Mouse (Mus musculus): Measurements from ENCODE around the gene 9230112D13Rik.

9230112D13Rik gene

DNA sequence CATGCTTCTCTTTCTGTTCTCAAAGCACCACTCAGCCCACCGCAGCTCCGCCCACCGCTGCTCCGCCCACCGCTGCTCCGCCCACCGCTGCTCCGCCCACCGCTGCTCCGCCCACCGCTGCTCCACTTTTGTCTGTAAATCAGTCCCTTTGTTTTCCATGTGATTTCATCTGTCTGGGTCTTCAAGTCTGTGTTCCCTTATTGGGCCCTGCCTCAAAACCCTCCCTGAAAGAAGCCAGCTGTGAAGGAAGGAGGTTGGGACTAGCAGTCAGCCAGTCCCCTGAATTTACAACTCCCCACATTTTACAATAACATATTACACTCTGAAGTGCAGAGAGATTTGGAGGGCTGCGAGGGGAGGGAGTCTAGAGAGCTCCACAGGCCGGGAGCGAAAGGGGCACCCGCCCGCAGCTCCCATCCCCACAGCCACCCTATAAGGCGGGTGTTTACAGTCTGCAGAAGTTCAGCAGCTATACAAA lies 18.1 kb upstream of the 9230112D13Rik start:
- DNase-seq (ENCODE audit: low read depth): no peak

DNA sequence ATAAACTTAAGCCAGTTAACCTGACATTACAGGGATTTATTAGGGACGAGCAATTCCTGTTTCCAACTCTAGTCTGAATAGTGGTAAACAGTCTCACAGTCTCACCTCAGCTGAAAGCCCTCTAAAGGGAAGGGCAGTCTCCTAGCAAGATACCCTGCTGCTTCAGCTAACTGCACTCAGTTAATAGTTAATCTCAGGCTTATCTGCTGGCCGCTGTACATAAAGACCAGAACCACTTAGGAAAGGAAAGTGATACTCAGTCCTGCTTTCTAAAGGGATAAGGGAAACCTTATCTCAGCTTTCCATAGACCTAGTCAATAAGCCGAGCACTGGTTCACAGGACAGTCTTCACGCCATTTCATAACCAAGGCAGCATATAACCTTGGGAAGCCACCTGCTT lies 13.3 kb upstream of the 9230112D13Rik start:
- no peak for DNase-seq (ENCODE audit: low read depth)

- DNase-seq (ENCODE audit: low read depth): no peak
Measured at GRCm38 (mm10) chr14:34533537-34533936, 10.9 kb upstream of the 9230112D13Rik start.

- DNase-seq (ENCODE audit: low read depth): no peak
Measured at GRCm38 (mm10) chr14:34532536-34532935, 9.9 kb upstream of the 9230112D13Rik start.

GRCm38 (mm10) chr14:34528804-34529203 lies 6.2 kb upstream of the 9230112D13Rik start:
- DNase-seq (ENCODE audit: low read depth): no peak

DNA sequence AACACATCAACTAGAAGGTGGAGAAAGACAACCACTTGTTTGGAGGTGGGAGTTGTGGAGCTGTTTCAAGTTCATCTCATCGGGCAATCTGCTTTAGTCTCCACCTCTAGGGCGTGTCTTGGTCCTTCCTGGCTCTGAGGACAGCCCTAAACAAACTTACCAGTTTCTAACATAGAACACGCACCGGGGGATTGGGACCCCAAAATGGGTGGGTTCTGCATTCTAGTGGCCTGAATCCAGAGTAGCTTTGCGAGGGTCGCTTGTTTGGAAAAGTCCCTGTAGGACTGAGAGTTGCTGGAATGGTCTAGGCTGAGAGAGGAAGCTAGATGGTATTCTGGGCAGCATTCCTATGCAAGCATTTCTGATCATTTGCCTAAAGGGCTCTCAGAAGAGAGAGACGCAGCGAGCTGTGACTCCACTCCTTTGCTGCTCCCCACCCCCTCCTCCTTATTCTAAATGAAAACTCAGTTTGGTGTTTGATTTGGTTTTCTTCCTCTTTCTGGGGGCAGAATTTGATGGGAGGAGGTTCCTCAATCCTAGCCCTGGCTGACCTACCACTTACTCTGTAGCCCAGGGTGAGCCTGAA lies 4.5 kb downstream of the 9230112D13Rik start:
- no peak for DNase-seq (ENCODE audit: low read depth)

DNA sequence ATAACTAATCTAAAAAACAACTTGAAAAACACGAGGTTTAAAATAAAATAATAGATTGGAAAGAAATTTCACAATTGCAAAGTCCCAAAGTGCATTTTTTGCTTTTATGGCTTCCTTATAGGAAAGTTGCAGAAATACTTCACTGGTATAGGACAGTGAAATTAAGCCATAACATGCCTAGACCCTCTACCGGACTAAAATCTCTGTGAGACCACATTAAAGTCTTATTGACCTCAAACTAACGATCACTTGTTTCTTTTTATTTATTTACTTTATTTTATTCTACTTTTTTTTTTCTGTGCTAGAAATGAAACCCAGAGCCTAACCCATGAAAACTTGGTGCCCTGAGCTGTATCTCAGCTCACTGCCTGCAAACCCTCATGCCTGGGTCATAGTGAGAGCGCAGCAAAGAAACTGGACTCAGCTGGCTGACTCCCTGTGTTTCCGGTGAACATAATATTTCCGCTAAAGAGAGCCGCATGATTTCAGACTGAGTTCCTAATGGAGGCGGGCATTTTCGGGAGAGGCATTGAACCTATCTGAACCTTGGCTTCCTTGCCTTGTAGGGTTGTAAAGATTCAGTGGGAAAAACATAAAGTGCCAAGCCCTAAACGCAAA lies 5.5 kb downstream of the 9230112D13Rik start:
- DNase-seq (ENCODE audit: low read depth): no peak

GRCm38 (mm10) chr14:34515860-34516259 lies 6.7 kb downstream of the 9230112D13Rik start:
- DNase-seq (ENCODE audit: low read depth): no peak

DNA sequence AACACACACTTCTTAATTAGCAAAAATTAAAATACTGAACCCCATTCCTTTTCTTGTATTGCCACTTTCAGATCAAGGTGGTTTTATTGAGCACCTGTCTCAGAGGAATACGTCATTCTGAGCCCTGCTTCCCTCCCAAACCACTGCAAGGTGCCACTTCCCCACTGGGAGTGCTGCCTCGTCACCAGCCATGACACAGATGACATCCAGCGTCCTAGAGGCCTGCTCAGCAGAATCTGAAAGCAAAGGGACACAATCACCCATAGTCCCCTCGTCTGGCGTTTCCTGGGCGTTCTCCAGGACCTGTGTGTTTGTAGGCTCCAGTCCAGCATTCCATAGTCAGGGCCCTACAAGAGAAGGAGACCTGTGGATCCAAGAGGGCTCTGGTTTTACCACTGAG lies 8.5 kb downstream of the 9230112D13Rik start:
- no peak for DNase-seq (ENCODE audit: low read depth)

DNA sequence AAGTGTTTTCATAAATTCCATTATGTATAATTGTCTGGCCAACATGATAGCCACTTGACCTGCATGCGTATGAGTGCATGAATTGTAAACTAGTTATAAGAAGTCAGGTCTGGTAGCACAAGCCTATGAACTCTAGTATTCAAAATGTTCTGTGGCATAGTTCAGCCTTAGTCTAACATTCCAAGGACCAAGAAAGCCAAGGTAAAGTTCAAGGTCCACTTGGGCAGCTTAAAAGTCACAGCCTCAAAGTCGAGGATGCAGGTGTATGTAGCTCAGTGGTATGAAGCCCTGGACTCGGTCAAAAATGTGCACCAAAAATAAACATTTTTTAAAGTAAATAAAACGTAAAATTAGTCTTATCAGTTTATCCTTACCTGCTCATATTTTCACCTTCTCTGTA lies 10.0 kb downstream of the 9230112D13Rik start:
- no peak for DNase-seq (ENCODE audit: low read depth)

GRCm38 (mm10) chr14:34511901-34512300 lies 10.7 kb downstream of the 9230112D13Rik start:
- DNase-seq (ENCODE audit: low read depth): no peak

GRCm38 (mm10) chr14:34508842-34509439 lies 13.7 kb downstream of the 9230112D13Rik start:
- no peak for DNase-seq (ENCODE audit: low read depth)

GRCm38 (mm10) chr14:34508187-34508840 lies 14.3 kb downstream of the 9230112D13Rik start:
- DNase-seq (ENCODE audit: low read depth): no peak

DNA sequence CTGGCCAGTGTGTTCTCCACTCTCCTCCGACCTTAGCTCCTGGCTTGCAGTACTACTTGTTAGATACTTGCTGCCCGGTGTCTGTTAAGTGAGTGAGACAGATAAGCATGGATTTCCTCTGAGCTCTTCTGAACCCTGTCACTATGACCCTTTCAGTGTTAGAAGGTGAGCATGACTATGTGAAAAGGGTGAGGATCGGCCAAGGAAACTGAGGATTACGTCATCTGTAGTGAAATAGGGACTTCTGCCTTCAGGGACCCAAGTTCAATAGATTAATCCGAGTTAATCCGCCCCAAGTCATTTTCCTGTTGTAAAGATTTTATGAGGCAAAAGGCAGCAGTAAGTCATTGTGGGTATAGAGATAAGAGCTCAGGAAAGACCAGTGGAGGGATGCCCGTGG lies 17.3 kb downstream of the 9230112D13Rik start:
- no peak for DNase-seq (ENCODE audit: low read depth)

DNA sequence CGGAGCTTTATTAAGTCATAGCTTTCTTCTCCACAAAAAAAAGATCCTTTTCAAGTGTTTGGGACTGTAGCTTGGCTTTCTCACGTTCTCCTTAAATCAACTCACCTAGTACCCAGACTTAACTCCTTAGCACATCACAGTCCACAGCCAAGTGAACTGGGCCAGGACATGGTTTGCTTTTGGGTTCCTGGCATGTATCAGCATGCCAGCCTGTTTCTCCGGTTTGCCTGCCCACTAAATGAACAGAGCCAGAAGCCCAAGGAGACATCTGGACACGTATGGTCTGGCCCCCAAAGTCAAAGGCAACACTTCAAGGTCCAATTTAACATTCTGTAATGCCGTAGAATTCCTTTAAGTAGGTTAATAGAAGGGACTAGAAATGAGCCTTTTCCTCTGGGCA lies 18.2 kb downstream of the 9230112D13Rik start:
- DNase-seq (ENCODE audit: low read depth): no peak

GRCm38 (mm10) chr14:34503759-34504158 lies 18.8 kb downstream of the 9230112D13Rik start:
- DNase-seq (ENCODE audit: low read depth): no peak

- no peak for DNase-seq (ENCODE audit: low read depth)
Measured at GRCm38 (mm10) chr14:34503325-34503647, 19.3 kb downstream of the 9230112D13Rik start, which contains the start of gene Bmpr1a. Gene Bmpr1a (minus strand): TSS chr14:34503341.

DNA sequence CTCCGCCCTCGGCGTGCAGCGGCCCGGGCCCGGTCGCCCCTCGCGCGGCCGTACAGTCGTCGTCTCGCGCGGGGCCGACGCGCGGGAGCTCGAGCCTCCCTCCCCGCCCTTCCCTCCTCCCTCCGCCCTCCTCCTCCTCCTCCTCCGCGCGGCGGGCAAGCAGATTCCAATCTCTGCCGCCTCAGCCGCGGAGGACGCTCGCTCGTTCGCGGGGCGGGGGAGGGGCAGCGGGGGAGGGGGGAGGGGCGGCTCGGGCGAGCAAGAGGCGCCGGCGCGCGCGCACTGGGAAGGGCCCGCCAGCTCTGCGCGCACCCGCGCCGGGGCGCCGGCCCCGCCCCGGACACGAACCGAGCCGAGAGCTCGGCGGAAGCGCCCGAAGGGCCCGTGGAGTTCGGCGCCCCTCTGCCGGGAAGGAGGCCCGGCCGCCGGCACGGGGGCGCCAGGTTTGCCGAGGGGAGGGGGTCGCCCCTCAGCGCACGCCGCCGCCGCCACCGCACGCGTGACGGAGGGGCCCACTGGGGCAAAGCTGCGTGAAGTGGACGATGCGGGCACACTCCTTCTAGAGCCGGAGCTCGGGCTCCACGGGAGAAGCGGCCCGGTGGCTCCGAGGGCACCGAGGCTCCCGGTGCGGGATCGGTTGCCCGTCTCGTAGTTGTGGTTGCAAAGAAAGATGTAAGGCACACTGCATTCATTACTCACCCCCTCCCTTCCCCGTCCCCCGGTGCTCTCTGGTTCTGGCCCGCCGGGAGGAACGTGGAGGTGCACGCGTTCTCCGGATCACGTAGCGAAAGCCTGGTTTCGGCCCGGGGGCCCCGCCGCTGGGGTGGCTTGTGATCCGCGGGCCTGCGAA lies 19.9 kb downstream of the 9230112D13Rik start:
- DNase-seq (ENCODE audit: low read depth): no peak

- DNase-seq (ENCODE audit: low read depth): no peak
Measured at GRCm38 (mm10) chr14:34501804-34502474, 20.7 kb downstream of the 9230112D13Rik start.

DNA sequence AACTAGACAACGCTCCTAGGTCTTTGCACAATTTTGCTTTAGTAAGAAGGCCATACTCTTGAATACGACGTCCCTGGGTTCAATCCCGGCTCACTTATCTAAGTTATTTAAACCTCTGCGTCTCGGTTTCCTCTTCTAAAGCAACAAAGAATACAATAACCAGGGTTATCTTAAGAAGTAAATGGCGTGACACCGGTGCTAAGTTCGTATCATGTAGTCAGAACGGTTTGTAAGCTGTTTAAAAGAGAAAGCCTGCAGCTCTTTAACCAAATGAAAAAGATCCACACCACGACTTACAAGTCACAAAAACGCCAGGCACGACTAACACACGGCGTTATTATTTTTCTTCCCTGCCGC lies 21.2 kb downstream of the 9230112D13Rik start:
- no peak for DNase-seq (ENCODE audit: low read depth)

DNA sequence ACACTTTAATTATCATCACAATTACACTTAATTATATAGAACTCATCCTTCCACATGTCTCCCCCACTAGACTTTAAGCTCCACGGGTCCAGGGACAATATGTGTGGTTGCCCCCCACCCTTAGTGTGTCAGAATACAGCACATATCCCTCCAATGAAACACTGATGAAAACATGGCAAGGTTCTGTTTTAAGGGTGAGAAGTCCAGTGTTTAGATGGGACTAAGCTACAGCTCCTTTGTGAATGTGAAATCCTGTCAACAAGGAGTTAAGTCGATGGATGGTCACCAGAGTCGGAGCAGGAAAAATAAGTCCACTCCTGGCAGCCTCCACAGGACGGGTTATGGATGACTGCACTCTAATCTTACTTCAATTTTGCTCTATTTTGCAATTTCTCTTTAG lies 22.3 kb downstream of the 9230112D13Rik start:
- no peak for DNase-seq (ENCODE audit: low read depth)

DNA sequence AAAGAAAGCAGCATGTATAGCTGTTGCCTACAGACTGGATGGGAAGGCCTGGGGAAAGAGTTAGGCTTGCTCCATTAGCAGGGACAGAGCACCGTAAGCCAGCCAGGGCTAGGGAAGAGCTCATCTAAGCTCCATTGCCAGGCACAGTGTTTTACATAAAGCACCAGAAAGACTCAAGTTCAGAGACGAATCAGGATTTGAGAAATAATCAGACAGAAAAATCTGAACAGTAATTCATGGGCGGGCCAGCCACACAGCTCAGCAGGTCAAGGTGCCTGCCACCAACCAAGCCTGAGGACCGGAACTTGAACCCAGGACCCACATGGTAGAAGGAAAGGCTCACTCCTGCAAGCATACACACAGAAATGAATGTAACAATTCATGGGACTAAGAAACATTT lies 22.9 kb downstream of the 9230112D13Rik start:
- DNase-seq (ENCODE audit: low read depth): no peak

All from fibroblast of lung, adult 2 months (primary cell).